Mouse (Mus musculus) stomach, postnatal 0 days (tissue): Measurements from ENCODE around the gene Ccm2. TPM values are rescaled to one million over a fixed set of nuclear protein-coding genes. Genes with fewer than 3 reads are reported as not detected.

Experiments
- ATAC-seq: fragments of 200-750 bp; cut with Nextera tagmentation; 2 replicates; pipeline ENCODE4 v1.8.0; 2017; ENCODE audit not compliant: low FRiP score, low TSS enrichment
- DNase-seq: peaks from one replicate; pipeline ENCODE4 v3.0.0-alpha.2; 2016; ENCODE audit warnings: low spot score
- H3K27ac ChIP-seq: fragments of 300-500 bp; sonication (generic); replicated peaks from 2 replicates; pipeline ENCODE4 v1.5.1; 2014; ENCODE audit warnings: mild to moderate bottlenecking, control low read depth
- H3K27me3 ChIP-seq: fragments of 300-500 bp; sonication (generic); 2 replicates; pipeline ENCODE4 v1.6.1; 2014; ENCODE audit warnings: low read length; ENCODE audit not compliant: control insufficient read depth, insufficient read depth
- H3K36me3 ChIP-seq: fragments of 300-500 bp; sonication (generic); 2 replicates; pipeline ENCODE4 v1.6.1; 2014; ENCODE audit warnings: low read length, mixed read lengths; ENCODE audit not compliant: control insufficient read depth, insufficient read depth
- H3K4me1 ChIP-seq: fragments of 300-500 bp; sonication (generic); replicated peaks from 2 replicates; pipeline ENCODE4 v1.6.1; 2014; ENCODE audit warnings: antibody characterized with exemption; ENCODE audit not compliant: control insufficient read depth, insufficient read depth
- H3K4me2 ChIP-seq: fragments of 300-500 bp; sonication (generic); replicated peaks from 2 replicates; pipeline ENCODE4 v1.6.1; 2014; ENCODE audit warnings: low read depth, mild to moderate bottlenecking, control low read depth, moderate library complexity
- H3K4me3 ChIP-seq: fragments of 300-500 bp; sonication (generic); 2 replicates; pipeline ENCODE4 v1.5.1; 2014; ENCODE audit warnings: low read depth, low read length, control low read depth
- H3K9ac ChIP-seq: fragments of 300-500 bp; sonication (generic); 2 replicates; pipeline ENCODE4 v1.6.1; 2014; ENCODE audit warnings: mild to moderate bottlenecking, low read length, control low read depth, mixed read lengths
- H3K9me3 ChIP-seq: fragments of 300-500 bp; sonication (generic); 2 replicates; pipeline ENCODE4 v1.6.1; 2016; ENCODE audit warnings: low read length; ENCODE audit not compliant: control insufficient read depth
- CTCF ChIP-seq: IDR thresholded peaks from 2 replicates; pipeline ENCODE4 v1.5.1; 2016; ENCODE audit warnings: antibody characterized with exemption, low read depth, mild to moderate bottlenecking, moderate library complexity
- EP300 ChIP-seq: optimal IDR thresholded peaks from 2 replicates; pipeline ENCODE3; 2016; ENCODE audit warnings: antibody characterized with exemption
- WGBS: fragments of 180-500 bp; shearing (Covaris S2); extraction: QIAGEN DNeasy Blood & Tissue Kit; methylation state at CpG from one replicate; pipeline ENCODE4 v1.1.7; 2014; 5-methylcytosine and 5-hydroxymethylcytosine counted together
- polyA plus RNA-seq: library from polyadenylated mRNA; unstranded; fragments of >200 nt; fragmentation: Nextera tagmentation; extraction: Ambion mirVana; gene quantifications from 2 replicates; pipeline ENCODE4 v1.2.1, GENCODE M21; 2015

Gene Ccm2
- polyA plus RNA-seq, 1 experiment from 2014 or later = 45.7 TPM

- 0 out of 2 replicates have a peak, but pooled peaks cover 3% of the 10 kb centered on the region for H3K4me1 ChIP-seq
- TF ChIP-seq EP300 (no peak), CTCF (no peak)
- DNase-seq = no peak
Measured at GRCm38 (mm10) chr11:6601649-6602480, 55.2 kb downstream of the Ccm2 start.

GRCm38 (mm10) chr11:6602662-6603061, 56.0 kb downstream of the Ccm2 start:
- no peaks in the 10 kb centered on the region for H3K36me3 ChIP-seq
- no peak for ATAC-seq
- DNase-seq = no peak
- WGBS = 66% methylated on average over 9 of the region's 9 CpGs
- no peak overlapping the region for H3K4me2 ChIP-seq
- no peak overlapping the region for H3K9ac ChIP-seq
- no peak overlapping the region for H3K27ac ChIP-seq
- H3K4me3 ChIP-seq = no peak overlapping the region
- H3K9me3 ChIP-seq = no peaks in the 10 kb centered on the region
- H3K27me3 ChIP-seq = no peaks in the 10 kb centered on the region
- 0 out of 2 replicates have a peak, but pooled peaks cover 3% of the 10 kb centered on the region for H3K4me1 ChIP-seq
- TF ChIP-seq CTCF = no peak
- TF ChIP-seq EP300 = no peak

More at GRCm38 (mm10) chr11:6601649-6602480, 55.2 kb downstream of the Ccm2 start:
- Histone ChIP-seq H3K4me3 (no peak overlapping the region), H3K9me3 (no peaks in the 10 kb centered on the region), H3K27me3 (no peaks in the 10 kb centered on the region), H3K27ac (no peak overlapping the region), H3K36me3 (peaks cover 2% of the 10 kb centered on the region; the same call in 1 of the 2 replicates), H3K9ac (no peak overlapping the region), H3K4me2 (no peak overlapping the region)
- ATAC-seq = no peak
- 69% methylated on average over 20 of the region's 20 CpGs for WGBS

- Histone ChIP-seq H3K4me2 (no peak overlapping the region), H3K4me1 (0 out of 2 replicates have a peak, but pooled peaks cover 3% of the 10 kb centered on the region), H3K36me3 (no peaks in the 10 kb centered on the region), H3K27me3 (no peaks in the 10 kb centered on the region), H3K27ac (no peak overlapping the region), H3K9ac (no peak overlapping the region), H3K9me3 (no peaks in the 10 kb centered on the region), H3K4me3 (no peak overlapping the region)
- no peak for TF ChIP-seq CTCF
- WGBS = 78% methylated on average over 9 of the region's 9 CpGs
- DNase-seq (no peak), ATAC-seq (no peak)
Measured at GRCm38 (mm10) chr11:6603224-6603623, 56.5 kb downstream of the Ccm2 start.

DNA sequence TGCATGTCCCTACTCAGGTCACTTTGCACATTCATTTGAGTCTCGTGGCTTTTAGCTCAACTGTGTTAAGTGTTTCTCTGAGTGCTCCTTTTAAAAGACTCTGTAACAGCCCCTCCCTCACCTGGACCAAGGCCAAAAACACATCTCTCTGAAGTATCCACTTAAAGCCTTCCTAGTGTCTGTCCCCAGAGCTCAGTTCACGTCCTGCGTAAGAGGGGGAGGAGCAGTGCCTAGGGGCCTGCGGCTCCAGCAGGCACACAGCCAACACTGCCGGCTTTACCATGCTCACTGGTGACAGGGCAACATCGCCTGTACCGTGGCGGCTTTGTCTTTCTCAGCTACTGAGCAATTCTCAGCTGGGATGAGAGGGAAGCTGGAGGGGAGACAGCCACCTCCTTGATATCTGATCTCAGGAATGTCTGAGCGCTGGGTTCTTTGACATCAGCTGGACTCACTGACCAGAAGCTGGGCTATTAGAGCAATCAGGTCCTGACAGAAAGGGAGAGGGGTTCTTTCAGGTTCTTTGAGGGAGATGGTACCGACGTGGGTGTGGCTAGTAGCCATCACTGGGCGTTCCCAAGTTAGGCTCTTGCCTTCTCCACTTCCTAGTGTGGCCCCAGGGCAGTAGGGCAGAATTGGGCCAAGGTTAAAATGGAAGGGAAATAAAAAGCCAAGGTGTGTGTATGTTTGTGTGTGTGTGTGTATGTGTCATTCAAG, 57.4 kb downstream of the Ccm2 start:
- TF ChIP-seq EP300 (no peak), CTCF (no peak)
- 0 out of 2 replicates have a peak overlapping the region, but pooled peaks have one; percentile 49 for H3K27ac ChIP-seq
- H3K4me2 ChIP-seq = peak overlapping the region; percentile 34
- H3K9me3 ChIP-seq = no peaks in the 10 kb centered on the region
- ATAC-seq = peak; percentile 41; the same call in 1 of the 2 replicates
- 17% methylated on average over 12 of the region's 12 CpGs for WGBS
- H3K9ac ChIP-seq = no peak overlapping the region; the same call in 1 of the 2 replicates
- no peaks in the 10 kb centered on the region for H3K36me3 ChIP-seq
- H3K4me1 ChIP-seq = 0 out of 2 replicates have a peak, but pooled peaks cover 3% of the 10 kb centered on the region
- H3K4me3 ChIP-seq = peak overlapping the region; percentile 37; the same call in 1 of the 2 replicates
- H3K27me3 ChIP-seq = no peaks in the 10 kb centered on the region
- no peak for DNase-seq

DNA sequence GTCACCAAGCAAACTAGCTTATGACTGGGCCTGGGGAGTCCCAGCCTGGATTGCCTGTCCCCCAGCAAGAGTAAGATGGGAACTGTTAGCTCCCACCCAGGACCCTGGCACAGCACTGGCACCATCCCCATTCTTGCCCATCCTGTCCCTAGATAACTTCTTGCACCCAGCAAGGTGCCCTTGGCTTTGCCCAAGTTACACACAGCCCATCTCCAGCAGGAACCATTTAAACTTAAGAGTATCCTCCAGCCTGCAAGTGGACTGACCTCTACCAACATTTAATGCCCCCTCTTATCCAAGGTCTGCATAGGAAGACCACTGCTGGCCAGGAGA, 57.9 kb downstream of the Ccm2 start:
- no peaks in the 10 kb centered on the region for H3K27me3 ChIP-seq
- H3K4me3 ChIP-seq = peak overlapping the region; percentile 37; the same call in 1 of the 2 replicates
- peak overlapping the region; percentile 34; the same call in 1 of the 2 replicates for H3K4me2 ChIP-seq
- no peak for TF ChIP-seq CTCF
- no peak for TF ChIP-seq EP300
- H3K4me1 ChIP-seq = 0 out of 2 replicates have a peak, but pooled peaks cover 3% of the 10 kb centered on the region
- DNase-seq (no peak), ATAC-seq (no peak)
- no peaks in the 10 kb centered on the region for H3K36me3 ChIP-seq
- H3K9ac ChIP-seq = no peak overlapping the region; the same call in 1 of the 2 replicates
- 0 out of 2 replicates have a peak overlapping the region, but pooled peaks have one; percentile 49 for H3K27ac ChIP-seq
- no peaks in the 10 kb centered on the region for H3K9me3 ChIP-seq
